Mouse (Mus musculus): ENCODE measurements around the gene Polr2i. TPM values are rescaled to one million over a fixed set of nuclear protein-coding genes. Genes with fewer than 3 reads are reported as not detected.

Polr2i gene
- polyA plus RNA-seq, 1 experiment from 2014 or later, result 36.5 TPM

GRCm38 (mm10) chr7:30266780-30267179 lies 35.0 kb downstream of the Polr2i start:
- Histone ChIP-seq H3K27ac (ENCODE audit: low read length) (no peak overlapping the region), H3K9me3 (replicated peaks; ENCODE audit: control insufficient read depth, low read length) (no peaks in the 10 kb centered on the region), H3K4me2 (ENCODE audit: low read depth, low read length) (no peak overlapping the region), H3K36me3 (ENCODE audit: control insufficient read depth, insufficient read depth) (peaks cover 15% of the 10 kb centered on the region), H3K4me3 (ENCODE audit: low read depth, low read length) (no peak overlapping the region), H3K27me3 (ENCODE audit: control insufficient read depth, insufficient read depth, low read depth, low read length) (no peaks in the 10 kb centered on the region), H3K4me1 (ENCODE audit: control insufficient read depth, low read depth, low read length) (no peaks in the 10 kb centered on the region), H3K9ac (ENCODE audit: low read depth, low read length) (no peak overlapping the region)
- no peak for ATAC-seq (ENCODE audit: low read depth)
- WGBS (ENCODE audit: insufficient replicate concordance), result 86% methylated on average over 3 of the region's 3 CpGs

- no peaks in the 10 kb centered on the region for H3K9me3 ChIP-seq (replicated peaks; ENCODE audit: control insufficient read depth, low read length)
- H3K36me3 ChIP-seq (ENCODE audit: control insufficient read depth, insufficient read depth), result peaks cover 13% of the 10 kb centered on the region
- H3K27ac ChIP-seq (ENCODE audit: low read length), result no peak overlapping the region
- no peaks in the 10 kb centered on the region for H3K4me1 ChIP-seq (ENCODE audit: control insufficient read depth, low read depth, low read length)
- ATAC-seq (ENCODE audit: low read depth), result no peak
- H3K4me2 ChIP-seq (ENCODE audit: low read depth, low read length), result no peak overlapping the region
- 77% methylated on average over 4 of the region's 4 CpGs for WGBS (ENCODE audit: insufficient replicate concordance)
- no peak overlapping the region for H3K9ac ChIP-seq (ENCODE audit: low read depth, low read length)
- H3K4me3 ChIP-seq (ENCODE audit: low read depth, low read length), result no peak overlapping the region
- H3K27me3 ChIP-seq (ENCODE audit: control insufficient read depth, insufficient read depth, low read depth, low read length), result no peaks in the 10 kb centered on the region
Observed at GRCm38 (mm10) chr7:30269641-30270040, 37.9 kb downstream of the Polr2i start.

GRCm38 (mm10) chr7:30274383-30274782 lies 42.6 kb downstream of the Polr2i start:
- Histone ChIP-seq H3K27me3 (ENCODE audit: control insufficient read depth, insufficient read depth, low read depth, low read length) (no peaks in the 10 kb centered on the region), H3K4me3 (ENCODE audit: low read depth, low read length) (no peak overlapping the region), H3K4me1 (ENCODE audit: control insufficient read depth, low read depth, low read length) (peaks cover 9% of the 10 kb centered on the region), H3K4me2 (ENCODE audit: low read depth, low read length) (no peak overlapping the region), H3K27ac (ENCODE audit: low read length) (no peak overlapping the region), H3K9me3 (replicated peaks; ENCODE audit: control insufficient read depth, low read length) (no peaks in the 10 kb centered on the region), H3K9ac (ENCODE audit: low read depth, low read length) (no peak overlapping the region), H3K36me3 (ENCODE audit: control insufficient read depth, insufficient read depth) (peaks cover 7% of the 10 kb centered on the region)
- WGBS (ENCODE audit: insufficient replicate concordance), result 78% methylated on average over 6 of the region's 6 CpGs
- ATAC-seq (ENCODE audit: low read depth), result no peak

- H3K4me1 ChIP-seq (ENCODE audit: control insufficient read depth, low read depth, low read length), result peaks cover 22% of the 10 kb centered on the region
- no peaks in the 10 kb centered on the region for H3K27me3 ChIP-seq (ENCODE audit: control insufficient read depth, insufficient read depth, low read depth, low read length)
- H3K9ac ChIP-seq (ENCODE audit: low read depth, low read length), result peak overlapping the region; percentile 81; the same call in 1 of the 2 replicates
- no peaks in the 10 kb centered on the region for H3K36me3 ChIP-seq (ENCODE audit: control insufficient read depth, insufficient read depth)
- no peaks in the 10 kb centered on the region for H3K9me3 ChIP-seq (replicated peaks; ENCODE audit: control insufficient read depth, low read length)
- 46% methylated on average over 2 of the region's 2 CpGs for WGBS (ENCODE audit: insufficient replicate concordance)
- ATAC-seq (ENCODE audit: low read depth), result no peak
- no peak overlapping the region for H3K27ac ChIP-seq (ENCODE audit: low read length)
- H3K4me2 ChIP-seq (ENCODE audit: low read depth, low read length), result peak overlapping the region; percentile 94
- peak overlapping the region; percentile 90 for H3K4me3 ChIP-seq (ENCODE audit: low read depth, low read length)
Observed at GRCm38 (mm10) chr7:30278911-30279310, 47.2 kb downstream of the Polr2i start.

GRCm38 (mm10) chr7:30279536-30279935 lies 47.8 kb downstream of the Polr2i start:
- H3K27ac ChIP-seq (ENCODE audit: low read length), result peak overlapping the region; percentile 97
- peak overlapping the region; percentile 81 for H3K9ac ChIP-seq (ENCODE audit: low read depth, low read length)
- H3K4me2 ChIP-seq (ENCODE audit: low read depth, low read length), result peak overlapping the region; percentile 94
- WGBS (ENCODE audit: insufficient replicate concordance), result 0% methylated on average over 6 of the region's 6 CpGs
- H3K36me3 ChIP-seq (ENCODE audit: control insufficient read depth, insufficient read depth), result no peaks in the 10 kb centered on the region
- H3K4me1 ChIP-seq (ENCODE audit: control insufficient read depth, low read depth, low read length), result peaks cover 22% of the 10 kb centered on the region
- H3K4me3 ChIP-seq (ENCODE audit: low read depth, low read length), result peak overlapping the region; percentile 90
- ATAC-seq (ENCODE audit: low read depth), result peak; percentile 28
- H3K27me3 ChIP-seq (ENCODE audit: control insufficient read depth, insufficient read depth, low read depth, low read length), result no peaks in the 10 kb centered on the region
- no peaks in the 10 kb centered on the region for H3K9me3 ChIP-seq (replicated peaks; ENCODE audit: control insufficient read depth, low read length)

- H3K9ac ChIP-seq (ENCODE audit: low read depth, low read length), result peak within 1 kb of the TSS; percentile 81
- H3K4me1 ChIP-seq (ENCODE audit: control insufficient read depth, low read depth, low read length), result peaks cover 22% of the 10 kb centered on the region
- H3K4me3 ChIP-seq (ENCODE audit: low read depth, low read length), result peak within 1 kb of the TSS; percentile 90
- H3K9me3 ChIP-seq (replicated peaks; ENCODE audit: control insufficient read depth, low read length), result no peaks in the 10 kb centered on the region
- peak within 1 kb of the TSS; percentile 94 for H3K4me2 ChIP-seq (ENCODE audit: low read depth, low read length)
- H3K36me3 ChIP-seq (ENCODE audit: control insufficient read depth, insufficient read depth), result no peaks in the 10 kb centered on the region
- H3K27me3 ChIP-seq (ENCODE audit: control insufficient read depth, insufficient read depth, low read depth, low read length), result no peaks in the 10 kb centered on the region
- under 1% methylated on average over 47 of the region's 49 CpGs for WGBS (ENCODE audit: insufficient replicate concordance)
- peak within 1 kb of the TSS; percentile 97 for H3K27ac ChIP-seq (ENCODE audit: low read length)
- peak; percentile 92 for ATAC-seq (ENCODE audit: low read depth)
Observed at GRCm38 (mm10) chr7:30279951-30280669, 48.4 kb downstream of the Polr2i start, which contains the start of the genes Thap8 and Wdr62. Thap8 (plus strand) TSS chr7:30280094. Wdr62 (minus strand) TSS chr7:30280419.

- H3K4me2 ChIP-seq (ENCODE audit: low read depth, low read length), result peak overlapping the region; percentile 94
- H3K4me3 ChIP-seq (ENCODE audit: low read depth, low read length), result peak overlapping the region; percentile 90
- H3K27me3 ChIP-seq (ENCODE audit: control insufficient read depth, insufficient read depth, low read depth, low read length), result no peaks in the 10 kb centered on the region
- no peaks in the 10 kb centered on the region for H3K9me3 ChIP-seq (replicated peaks; ENCODE audit: control insufficient read depth, low read length)
- peak overlapping the region; percentile 97 for H3K27ac ChIP-seq (ENCODE audit: low read length)
- under 1% methylated on average over 20 of the region's 20 CpGs for WGBS (ENCODE audit: insufficient replicate concordance)
- peak overlapping the region; percentile 55 for H3K9ac ChIP-seq (ENCODE audit: low read depth, low read length)
- H3K36me3 ChIP-seq (ENCODE audit: control insufficient read depth, insufficient read depth), result no peaks in the 10 kb centered on the region
- peaks cover 22% of the 10 kb centered on the region for H3K4me1 ChIP-seq (ENCODE audit: control insufficient read depth, low read depth, low read length)
- peak; percentile 54 for ATAC-seq (ENCODE audit: low read depth)
Observed at GRCm38 (mm10) chr7:30280670-30281138, 49.0 kb downstream of the Polr2i start.

GRCm38 (mm10) chr7:30281522-30281921 lies 49.8 kb downstream of the Polr2i start:
- no peaks in the 10 kb centered on the region for H3K36me3 ChIP-seq (ENCODE audit: control insufficient read depth, insufficient read depth)
- H3K4me1 ChIP-seq (ENCODE audit: control insufficient read depth, low read depth, low read length), result peaks cover 22% of the 10 kb centered on the region
- no peak overlapping the region for H3K27ac ChIP-seq (ENCODE audit: low read length)
- peak overlapping the region; percentile 94 for H3K4me2 ChIP-seq (ENCODE audit: low read depth, low read length)
- WGBS (ENCODE audit: insufficient replicate concordance), result 64% methylated on average over 4 of the region's 4 CpGs
- no peak overlapping the region for H3K9ac ChIP-seq (ENCODE audit: low read depth, low read length)
- no peaks in the 10 kb centered on the region for H3K9me3 ChIP-seq (replicated peaks; ENCODE audit: control insufficient read depth, low read length)
- no peak for ATAC-seq (ENCODE audit: low read depth)
- no peaks in the 10 kb centered on the region for H3K27me3 ChIP-seq (ENCODE audit: control insufficient read depth, insufficient read depth, low read depth, low read length)
- H3K4me3 ChIP-seq (ENCODE audit: low read depth, low read length), result no peak overlapping the region

GRCm38 (mm10) chr7:30282740-30283139 lies 51.0 kb downstream of the Polr2i start:
- Histone ChIP-seq H3K27ac (ENCODE audit: low read length) (no peak overlapping the region), H3K27me3 (ENCODE audit: control insufficient read depth, insufficient read depth, low read depth, low read length) (no peaks in the 10 kb centered on the region), H3K4me2 (ENCODE audit: low read depth, low read length) (no peak overlapping the region), H3K9me3 (replicated peaks; ENCODE audit: control insufficient read depth, low read length) (no peaks in the 10 kb centered on the region), H3K4me3 (ENCODE audit: low read depth, low read length) (no peak overlapping the region), H3K36me3 (ENCODE audit: control insufficient read depth, insufficient read depth) (no peaks in the 10 kb centered on the region), H3K9ac (ENCODE audit: low read depth, low read length) (no peak overlapping the region), H3K4me1 (ENCODE audit: control insufficient read depth, low read depth, low read length) (peaks cover 22% of the 10 kb centered on the region)
- ATAC-seq (ENCODE audit: low read depth), result no peak
- 59% methylated on average over 7 of the region's 7 CpGs for WGBS (ENCODE audit: insufficient replicate concordance)
